Mouse (Mus musculus) left cerebral cortex, adult 11 months (tissue): ENCODE measurements around the gene Bglap2.

Experiments used
- DNase-seq: peaks from one replicate; pipeline ENCODE4 v3.0.0; 2022; ENCODE audit warnings: low spot score

The Bglap2 gene

DNA sequence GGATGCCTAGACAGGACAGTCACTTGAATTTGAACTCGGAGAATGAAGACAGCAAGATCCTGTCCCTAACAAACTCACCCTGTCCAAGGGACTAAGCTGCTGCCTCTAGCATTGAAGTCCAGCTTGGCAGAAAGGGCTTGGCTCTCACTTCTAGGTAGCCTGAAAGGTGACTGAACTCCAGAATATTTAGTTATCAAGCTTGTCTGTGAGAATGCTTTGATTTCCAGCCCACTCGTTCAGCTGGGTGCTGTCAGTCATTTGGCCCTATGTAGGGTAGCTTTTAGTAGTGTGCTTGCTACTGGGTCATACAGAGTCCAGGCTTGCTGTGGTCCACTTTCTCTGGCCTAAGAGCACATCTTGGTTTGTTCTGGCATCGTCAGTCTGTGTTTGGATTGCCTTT is 39.5 kb downstream of the Bglap2 start:
- DNase-seq, result no peak

DNA sequence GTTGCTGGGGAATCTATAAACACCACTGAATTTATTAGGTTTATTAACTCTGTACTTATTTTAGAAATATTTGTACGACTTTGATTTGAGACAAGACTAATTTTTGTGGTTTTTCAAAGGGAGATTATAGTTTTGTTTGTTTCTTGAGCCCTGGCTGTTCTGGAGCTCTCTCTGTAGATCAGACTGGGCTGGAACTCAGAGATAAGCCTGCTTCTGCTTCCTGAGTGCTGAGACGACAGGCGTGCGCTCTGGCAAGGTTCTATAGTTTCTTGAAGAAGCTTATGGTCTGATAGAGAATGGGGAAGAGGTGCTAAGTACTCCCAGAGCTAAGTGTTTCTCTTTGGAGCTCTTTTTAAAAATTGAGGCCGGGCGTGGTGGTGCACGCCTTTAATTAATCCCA is 40.2 kb downstream of the Bglap2 start:
- DNase-seq, result no peak

DNA sequence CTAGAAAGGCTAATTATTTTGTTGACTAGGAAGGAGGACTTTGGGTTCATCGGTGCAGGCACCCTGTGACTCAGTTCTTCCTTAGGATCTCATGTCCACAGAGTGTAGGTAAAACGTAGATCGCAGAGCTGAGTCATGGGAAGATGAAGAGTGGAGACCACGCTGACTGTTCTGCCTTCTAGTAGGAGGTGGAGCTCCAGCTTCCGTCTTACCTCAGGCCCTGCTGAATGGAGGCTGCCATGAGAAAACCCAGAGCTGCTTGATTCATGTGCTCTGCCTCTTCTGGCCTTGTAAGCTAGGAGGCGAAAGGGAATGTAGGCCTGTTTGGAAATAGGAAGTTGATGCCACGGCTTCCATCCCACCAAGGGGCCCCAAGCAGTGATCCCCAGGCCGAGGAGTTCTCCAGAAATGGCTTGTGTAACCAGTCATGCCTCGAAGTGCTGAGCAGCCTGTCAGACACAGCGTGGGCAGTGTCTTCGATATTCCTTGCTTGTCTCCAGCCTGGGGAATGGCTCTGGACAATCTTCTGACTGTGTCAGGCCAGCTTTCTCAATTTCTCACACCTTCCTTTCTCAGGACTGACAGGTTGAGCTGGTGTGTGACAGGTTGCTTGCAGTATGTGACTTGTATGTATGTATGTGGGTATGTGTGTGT is 41.0 kb downstream of the Bglap2 start:
- no peak for DNase-seq

DNA sequence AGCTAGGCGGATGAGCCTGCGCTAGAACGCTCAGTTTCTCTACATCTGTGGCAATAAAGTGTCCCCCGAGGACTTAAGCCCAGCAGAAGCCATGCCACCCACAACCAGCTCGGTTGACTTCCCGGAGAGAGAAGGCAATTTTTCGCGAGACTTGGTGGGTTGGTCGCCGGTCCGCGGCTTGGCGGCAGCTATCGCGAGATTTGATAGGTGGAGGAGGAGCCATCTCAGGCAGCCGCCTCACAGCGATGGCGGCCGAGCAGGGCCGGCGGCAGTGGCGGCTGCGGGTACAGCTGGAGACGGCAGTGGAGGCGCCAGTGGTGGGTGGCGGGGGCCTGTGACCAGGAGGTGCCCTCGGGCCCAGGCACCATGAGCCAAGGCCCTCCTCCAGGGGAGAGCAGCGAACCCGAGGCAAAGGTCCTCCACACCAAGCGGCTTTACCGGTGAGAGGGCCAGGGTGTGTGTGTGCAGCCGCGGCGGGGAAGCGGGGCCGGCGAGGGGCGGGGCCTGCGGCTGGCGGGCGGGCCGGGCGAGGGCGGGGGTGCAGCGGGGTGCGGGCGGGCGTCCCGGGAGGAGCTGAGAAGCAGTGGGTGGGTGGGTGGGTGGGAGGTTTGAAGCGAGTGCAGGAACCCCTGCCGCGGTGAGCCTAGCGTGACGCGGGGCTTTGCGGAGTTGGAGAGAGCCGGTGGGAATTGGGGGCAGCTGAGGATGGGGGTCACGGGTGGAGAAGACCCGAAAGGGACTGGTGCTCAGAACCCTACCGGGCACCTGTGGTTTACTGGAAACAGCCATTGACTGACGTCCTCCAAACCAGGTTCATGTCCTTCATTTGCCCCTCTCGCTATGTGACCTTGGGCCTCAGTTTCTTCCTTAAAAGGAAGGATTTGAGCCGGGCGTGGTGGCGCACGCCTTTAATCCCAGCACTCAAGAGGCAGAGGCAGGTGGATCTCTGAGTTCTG is 42.2 kb downstream of the Bglap2 start, which contains the start of the genes Tmem79 and Smg5:
TSS of gene Tmem79 (minus strand) at position 91 of the 956 bp plus-strand sequence.
TSS of gene Smg5 (plus strand) at position 203 of the 956 bp plus-strand sequence.
- peak; percentile 93 for DNase-seq

DNA sequence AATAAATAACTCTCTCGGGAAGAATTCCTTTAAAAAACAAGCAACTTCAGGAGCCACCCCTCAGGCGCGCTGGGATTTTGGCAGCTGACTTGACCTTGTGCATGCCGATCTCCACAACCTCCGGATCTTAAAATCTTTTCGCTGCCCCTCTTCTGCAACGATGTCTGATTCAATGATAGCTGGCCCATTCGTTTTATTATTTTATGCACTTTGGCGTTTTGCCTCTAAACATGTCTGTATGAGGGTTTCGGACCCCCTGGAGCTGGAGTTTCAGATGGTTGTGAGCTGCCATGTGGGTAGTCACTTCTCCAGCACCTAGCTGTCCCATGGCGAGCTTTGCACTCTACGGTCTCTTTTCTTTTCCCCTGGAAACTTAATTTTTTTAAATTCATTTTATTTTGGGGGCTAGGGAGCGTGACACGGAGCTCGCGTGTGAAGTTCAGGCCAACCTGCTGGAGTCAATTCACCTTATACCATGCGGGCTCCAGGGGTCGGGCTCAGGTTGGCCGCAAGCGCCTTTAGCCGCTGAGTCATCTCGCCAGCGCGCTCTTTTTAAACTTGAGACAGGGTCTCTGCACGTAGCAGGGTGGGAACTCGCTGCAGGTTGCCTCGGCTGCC is 43.0 kb downstream of the Bglap2 start:
- DNase-seq, result no peak

DNA sequence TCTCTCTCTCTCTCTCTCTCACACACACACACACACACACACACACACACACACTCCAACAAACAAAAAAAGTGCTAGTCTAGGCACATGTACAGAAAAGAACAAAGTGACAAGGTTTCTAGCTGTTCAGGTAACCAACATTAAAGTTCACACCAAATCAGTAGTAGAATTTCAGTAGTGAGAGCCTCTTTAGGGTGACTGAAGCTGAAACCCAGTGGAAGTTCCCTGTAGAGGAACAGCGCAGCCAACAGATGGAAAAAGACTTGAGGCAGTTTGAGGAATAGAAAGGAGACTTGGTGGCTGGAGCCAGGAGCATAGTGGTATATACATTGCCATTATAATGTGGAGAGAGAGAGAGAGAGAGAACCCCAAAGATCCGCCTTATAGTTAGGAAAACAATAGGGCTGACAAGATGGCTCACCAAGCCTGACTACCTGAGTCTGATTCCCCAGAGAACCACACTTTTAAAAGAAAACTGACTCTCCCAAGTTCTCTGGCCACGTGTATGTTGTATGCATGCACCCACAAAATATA is 43.5 kb downstream of the Bglap2 start:
- no peak for DNase-seq

DNA sequence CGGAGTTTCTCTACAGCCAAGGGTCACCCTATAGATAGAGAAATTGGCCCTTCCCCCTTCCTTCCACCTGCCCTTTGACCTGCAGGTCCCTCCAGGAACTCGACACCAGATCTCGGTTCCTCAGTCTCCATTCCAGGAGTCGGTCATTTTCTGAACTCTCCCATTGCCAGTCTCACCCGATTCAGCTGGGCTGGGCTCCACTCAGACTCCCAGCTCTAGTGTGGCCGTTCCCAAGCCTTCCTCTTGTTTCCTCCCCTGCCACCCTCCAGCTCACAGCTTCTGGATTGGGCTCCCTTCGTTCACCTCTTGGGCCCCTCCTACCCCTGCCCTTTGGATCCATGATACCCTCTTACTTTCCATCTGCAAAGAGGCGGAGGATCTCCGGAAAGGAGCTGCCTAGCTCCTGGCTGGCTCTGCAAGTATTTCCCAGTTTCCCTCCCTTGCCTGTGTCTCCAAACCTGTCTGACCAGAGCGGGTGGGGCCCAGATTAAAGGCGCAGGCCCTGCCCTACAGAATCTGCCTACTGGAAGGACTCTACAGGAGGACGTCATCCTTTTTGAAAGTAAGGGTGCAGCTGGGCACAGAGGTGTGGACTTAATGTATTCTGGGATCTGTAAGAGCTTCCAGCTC is 44.4 kb downstream of the Bglap2 start:
- no peak for DNase-seq

DNA sequence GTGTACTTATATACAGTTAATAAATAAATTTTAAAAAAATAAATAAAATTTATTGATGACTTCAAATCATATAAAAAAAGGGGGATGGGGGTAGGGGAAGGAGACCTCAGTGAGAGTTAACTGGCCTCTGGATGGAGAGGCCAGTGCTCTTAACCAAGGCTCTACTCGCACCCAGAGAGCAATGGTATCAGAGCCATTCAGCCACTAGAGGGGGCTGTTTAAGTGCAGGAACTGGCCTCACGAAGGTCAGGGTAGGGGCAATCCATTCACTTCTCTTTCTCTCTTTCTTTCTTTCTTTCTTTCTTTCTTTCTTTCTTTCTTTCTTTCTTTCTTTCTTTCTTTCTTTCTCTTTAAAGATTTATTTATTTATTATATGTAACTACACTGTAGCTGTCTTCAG is 47.2 kb downstream of the Bglap2 start:
- DNase-seq, result no peak

DNA sequence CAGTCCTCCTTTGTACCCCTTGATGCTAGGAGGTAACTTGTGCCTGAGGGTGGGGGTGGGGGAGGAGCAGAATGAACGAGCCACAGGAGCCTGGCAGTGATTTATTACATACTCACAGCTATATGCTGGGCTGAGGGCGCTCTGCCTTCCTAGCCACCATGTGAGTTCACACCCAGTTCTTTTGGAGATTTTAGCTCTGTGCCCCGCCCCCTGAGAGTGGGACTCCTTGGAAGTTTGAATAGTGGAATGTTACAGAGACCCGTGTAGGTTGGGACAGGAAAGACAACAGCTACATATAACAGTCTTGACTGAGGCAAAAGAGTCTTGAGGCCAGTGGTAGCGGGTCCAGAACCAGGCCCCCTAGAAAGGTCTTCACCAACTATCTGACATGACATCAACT is 49.5 kb downstream of the Bglap2 start:
- no peak for DNase-seq
